Mouse (Mus musculus): ENCODE measurements around the gene Msh2. TPM values are rescaled to one million over a fixed set of nuclear protein-coding genes. Genes with fewer than 3 reads are reported as not detected.

Gene Msh2
- polyA plus RNA-seq, 1 experiment from 2014 or later = 19.8 TPM

DNA sequence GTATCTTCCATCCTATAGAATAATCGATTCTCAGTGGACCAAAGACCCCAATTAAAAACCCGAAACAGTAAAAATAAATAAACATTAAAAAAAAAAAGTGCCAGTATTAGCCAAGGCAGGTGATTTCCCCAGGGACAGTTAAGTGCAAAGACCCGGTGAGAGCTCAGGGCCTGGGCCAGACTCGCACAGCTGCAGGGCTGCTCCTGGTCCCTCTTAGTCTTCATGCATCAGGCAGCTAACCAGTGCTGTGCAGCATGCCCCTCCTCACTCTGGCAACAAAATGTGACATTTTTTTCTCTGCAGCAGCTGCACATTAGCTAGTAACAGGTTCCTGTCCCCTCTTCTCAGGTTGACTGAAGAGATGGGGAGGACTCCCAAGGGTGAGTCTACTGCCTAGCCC, 59.8 kb downstream of the Msh2 start:
- TF ChIP-seq EP300 (IDR thresholded peaks at IDR 0.05) (no peak), CTCF (IDR thresholded peaks at IDR 0.05) (no peak)
- no peak overlapping the region for H3K4me2 ChIP-seq (replicated peaks; ENCODE audit: low read depth, low read length)
- H3K4me3 ChIP-seq (ENCODE audit: low read depth, low read length) = no peak overlapping the region
- no peak overlapping the region for H3K27ac ChIP-seq (ENCODE audit: low read length)
- ATAC-seq (no peak), DNase-seq (ENCODE audit: low spot score) (no peak)
- H3K36me3 ChIP-seq (ENCODE audit: insufficient read depth, low read length) = no peaks in the 10 kb centered on the region
- 84% methylated on average over 4 of the region's 4 CpGs for WGBS
- H3K4me1 ChIP-seq (ENCODE audit: insufficient read depth, low read depth, low read length) = no peaks in the 10 kb centered on the region
- H3K27me3 ChIP-seq (replicated peaks; ENCODE audit: insufficient read depth, low read length) = no peaks in the 10 kb centered on the region
- H3K9me3 ChIP-seq (ENCODE audit: low read length) = no peaks in the 10 kb centered on the region
- no peak overlapping the region for H3K9ac ChIP-seq (replicated peaks; ENCODE audit: low read depth)

GRCm38 (mm10) chr17:87734471-87734870, 62.3 kb downstream of the Msh2 start:
- no peak overlapping the region for H3K27ac ChIP-seq (ENCODE audit: low read length)
- H3K27me3 ChIP-seq (replicated peaks; ENCODE audit: insufficient read depth, low read length) = no peaks in the 10 kb centered on the region
- no peak overlapping the region for H3K4me2 ChIP-seq (replicated peaks; ENCODE audit: low read depth, low read length)
- 81% methylated on average over 8 of the region's 8 CpGs for WGBS
- no peak overlapping the region for H3K4me3 ChIP-seq (ENCODE audit: low read depth, low read length)
- H3K9me3 ChIP-seq (ENCODE audit: low read length) = no peaks in the 10 kb centered on the region
- H3K4me1 ChIP-seq (ENCODE audit: insufficient read depth, low read depth, low read length) = no peaks in the 10 kb centered on the region
- H3K9ac ChIP-seq (replicated peaks; ENCODE audit: low read depth) = no peak overlapping the region
- TF ChIP-seq EP300 (IDR thresholded peaks at IDR 0.05) = no peak
- no peak for TF ChIP-seq CTCF (IDR thresholded peaks at IDR 0.05)
- DNase-seq (ENCODE audit: low spot score) (no peak), ATAC-seq (no peak)
- no peaks in the 10 kb centered on the region for H3K36me3 ChIP-seq (ENCODE audit: insufficient read depth, low read length)

DNA sequence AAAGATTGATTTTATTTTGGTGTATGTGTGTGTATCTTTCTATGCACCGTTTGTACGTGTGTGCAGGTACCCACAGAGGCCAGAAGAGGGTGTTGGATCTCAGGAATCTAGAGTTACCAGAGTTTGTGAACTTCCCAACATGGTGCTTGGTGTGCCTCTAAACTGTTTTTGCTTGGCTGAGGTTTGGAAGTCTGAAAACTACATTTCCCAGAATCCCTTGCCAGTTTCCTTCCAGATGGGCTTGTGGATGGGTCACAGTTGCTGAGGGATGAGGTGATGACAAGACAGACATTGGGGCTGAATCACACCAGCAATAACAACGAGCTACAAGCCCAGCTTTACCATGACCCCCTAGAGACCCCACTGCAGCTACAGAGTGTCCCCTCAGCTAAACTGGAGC, 65.0 kb downstream of the Msh2 start:
- Histone ChIP-seq H3K4me2 (replicated peaks; ENCODE audit: low read depth, low read length) (no peak overlapping the region), H3K4me3 (ENCODE audit: low read depth, low read length) (no peak overlapping the region), H3K27me3 (replicated peaks; ENCODE audit: insufficient read depth, low read length) (no peaks in the 10 kb centered on the region), H3K4me1 (ENCODE audit: insufficient read depth, low read depth, low read length) (no peaks in the 10 kb centered on the region), H3K27ac (ENCODE audit: low read length) (no peak overlapping the region), H3K9ac (replicated peaks; ENCODE audit: low read depth) (no peak overlapping the region), H3K9me3 (ENCODE audit: low read length) (no peaks in the 10 kb centered on the region), H3K36me3 (ENCODE audit: insufficient read depth, low read length) (no peaks in the 10 kb centered on the region)
- no peak for DNase-seq (ENCODE audit: low spot score)
- TF ChIP-seq CTCF (IDR thresholded peaks at IDR 0.05) = no peak
- no peak for TF ChIP-seq EP300 (IDR thresholded peaks at IDR 0.05)
- no peak for ATAC-seq
- WGBS = 67% methylated on average over 3 of the region's 3 CpGs

DNA sequence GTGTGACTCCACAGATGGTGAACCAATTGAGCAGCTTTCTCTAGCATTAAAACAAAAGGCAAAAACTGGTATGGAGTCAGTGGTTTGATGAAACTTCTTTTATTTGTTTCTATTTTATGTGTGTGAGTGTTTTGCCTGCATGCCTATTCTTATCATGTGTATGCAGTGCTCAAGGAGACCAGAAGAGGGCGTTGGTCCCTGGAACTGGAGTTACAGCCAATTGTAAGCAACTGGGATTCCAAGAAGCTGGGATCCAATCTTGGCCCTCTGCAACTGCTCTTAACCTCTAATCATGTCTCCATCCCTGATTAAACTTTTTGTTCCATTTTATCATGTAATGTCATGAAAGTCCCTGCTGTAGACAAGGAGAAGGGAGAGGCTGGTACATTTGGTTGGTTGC, 67.7 kb downstream of the Msh2 start:
- ATAC-seq = no peak
- H3K9me3 ChIP-seq (ENCODE audit: low read length) = no peaks in the 10 kb centered on the region
- DNase-seq (ENCODE audit: low spot score) = no peak
- no peak overlapping the region for H3K9ac ChIP-seq (replicated peaks; ENCODE audit: low read depth)
- WGBS = 29% methylated on average over 1 of the region's 1 CpGs
- no peak overlapping the region for H3K4me3 ChIP-seq (ENCODE audit: low read depth, low read length)
- no peak overlapping the region for H3K4me2 ChIP-seq (replicated peaks; ENCODE audit: low read depth, low read length)
- H3K27ac ChIP-seq (ENCODE audit: low read length) = no peak overlapping the region
- H3K27me3 ChIP-seq (replicated peaks; ENCODE audit: insufficient read depth, low read length) = peaks cover 7% of the 10 kb centered on the region; the same call in 1 of the 2 replicates
- H3K4me1 ChIP-seq (ENCODE audit: insufficient read depth, low read depth, low read length) = no peaks in the 10 kb centered on the region
- TF ChIP-seq EP300 (IDR thresholded peaks at IDR 0.05) (no peak), CTCF (IDR thresholded peaks at IDR 0.05) (0 out of 2 replicates have a peak, but pooled peaks have one; percentile 5)
- H3K36me3 ChIP-seq (ENCODE audit: insufficient read depth, low read length) = no peaks in the 10 kb centered on the region

DNA sequence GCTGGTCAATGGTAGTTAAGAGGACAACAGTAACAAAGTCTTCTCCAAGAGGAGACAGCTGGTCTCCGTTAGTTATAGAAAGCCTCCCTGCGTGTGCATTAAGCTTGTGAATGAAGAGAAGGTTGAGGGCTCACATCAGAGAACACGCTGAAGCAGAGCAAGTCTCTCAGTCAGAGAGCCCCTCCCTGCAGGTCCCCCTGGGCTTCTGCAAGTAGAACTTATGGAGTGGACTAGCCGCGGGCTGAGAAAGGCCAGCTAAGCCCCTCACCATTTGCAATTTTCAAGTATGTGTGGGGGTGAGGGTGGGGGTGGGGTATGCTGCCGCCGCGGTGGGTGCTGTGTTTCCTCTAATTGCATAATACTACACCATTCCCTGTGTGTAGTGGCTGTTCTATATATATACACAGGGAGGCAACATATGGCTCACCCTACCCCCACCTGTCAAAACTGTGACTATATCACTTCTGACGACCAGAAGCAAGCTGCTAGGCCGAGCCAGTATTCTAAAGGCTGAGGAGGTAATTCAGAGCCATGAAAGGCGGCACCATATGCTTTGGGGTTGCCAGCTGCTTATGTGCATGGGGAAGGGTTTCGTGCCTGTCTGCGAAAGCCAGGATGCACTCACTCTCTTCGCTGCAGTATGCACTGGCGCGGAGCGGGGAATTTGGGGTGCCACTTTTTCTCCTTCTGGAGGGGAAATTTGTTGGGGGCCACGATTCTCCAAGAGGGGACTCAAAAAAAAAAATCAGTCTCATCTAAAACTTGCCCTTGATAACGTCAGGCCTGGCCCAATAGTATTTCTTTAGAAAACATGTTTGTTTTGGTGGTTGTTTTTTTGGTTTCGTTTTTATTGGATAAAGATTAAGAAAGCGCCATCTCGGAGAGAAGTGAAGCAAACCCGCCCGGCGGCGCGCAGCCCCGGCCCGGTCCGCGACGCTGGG, 73.1 kb downstream of the Msh2 start:
- H3K9me3 ChIP-seq (ENCODE audit: low read length) = no peaks in the 10 kb centered on the region
- H3K9ac ChIP-seq (replicated peaks; ENCODE audit: low read depth) = no peak overlapping the region
- ATAC-seq = no peak
- H3K27ac ChIP-seq (ENCODE audit: low read length) = no peak overlapping the region
- peaks cover 31% of the 10 kb centered on the region for H3K27me3 ChIP-seq (replicated peaks; ENCODE audit: insufficient read depth, low read length)
- H3K36me3 ChIP-seq (ENCODE audit: insufficient read depth, low read length) = no peaks in the 10 kb centered on the region
- H3K4me2 ChIP-seq (replicated peaks; ENCODE audit: low read depth, low read length) = peak overlapping the region; percentile 99
- H3K4me1 ChIP-seq (ENCODE audit: insufficient read depth, low read depth, low read length) = peaks cover 4% of the 10 kb centered on the region
- 10% methylated on average over 32 of the region's 32 CpGs for WGBS
- H3K4me3 ChIP-seq (ENCODE audit: low read depth, low read length) = peak overlapping the region; percentile 58
- no peak for DNase-seq (ENCODE audit: low spot score)
- TF ChIP-seq CTCF (IDR thresholded peaks at IDR 0.05) (no peak), EP300 (IDR thresholded peaks at IDR 0.05) (no peak)

DNA sequence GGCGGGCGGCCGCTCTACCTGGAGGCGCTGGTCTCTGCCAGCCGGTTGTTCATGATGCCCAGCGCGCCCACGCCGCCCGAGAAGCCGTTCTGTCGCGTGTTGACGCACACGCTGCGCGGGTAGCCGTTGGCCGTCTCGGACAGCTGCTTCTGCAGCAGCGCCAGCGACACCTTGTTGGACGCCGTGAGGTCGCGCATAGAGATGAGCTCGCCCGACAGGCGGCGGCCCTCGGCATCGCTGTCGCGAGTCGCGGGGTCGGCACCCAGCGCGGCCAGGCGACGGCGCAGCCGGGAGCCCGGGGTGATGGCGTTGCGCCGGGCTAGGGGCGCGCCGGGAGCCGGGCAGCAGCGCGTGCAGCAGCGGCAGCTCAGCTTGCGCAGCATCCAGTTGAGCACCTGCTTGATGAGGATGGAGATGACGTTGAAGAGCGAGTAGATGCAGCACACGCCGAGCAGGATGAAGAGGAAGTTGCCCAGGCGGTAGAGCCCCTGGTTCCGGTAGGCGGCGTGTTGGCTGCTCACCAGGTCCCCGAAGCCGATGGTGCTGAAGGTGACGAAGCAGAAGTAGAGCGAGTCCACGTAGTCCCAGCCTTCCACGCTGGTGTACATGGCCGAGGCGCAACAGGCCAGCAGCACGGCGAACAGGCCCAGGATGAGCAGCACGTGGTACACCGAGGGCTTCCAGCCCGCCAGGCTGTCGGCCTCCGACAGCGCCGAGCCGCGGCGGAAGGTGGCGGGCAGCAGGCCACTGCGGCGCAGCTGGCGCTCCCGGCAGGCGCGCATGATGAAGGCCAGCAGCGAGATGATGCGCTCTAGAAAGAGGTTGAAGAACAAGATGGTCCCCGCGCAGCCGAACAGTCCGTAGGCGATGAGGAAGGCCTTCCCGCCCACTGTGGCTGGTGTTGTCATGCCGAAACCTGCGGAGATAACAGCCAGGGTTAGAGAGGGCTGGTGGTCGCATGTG, 74.1 kb downstream of the Msh2 start:
- Histone ChIP-seq H3K4me3 (ENCODE audit: low read depth, low read length) (peak overlapping the region; percentile 58), H3K9ac (replicated peaks; ENCODE audit: low read depth) (no peak overlapping the region), H3K27me3 (replicated peaks; ENCODE audit: insufficient read depth, low read length) (peaks cover 31% of the 10 kb centered on the region), H3K4me2 (replicated peaks; ENCODE audit: low read depth, low read length) (peak overlapping the region; percentile 99), H3K9me3 (ENCODE audit: low read length) (no peaks in the 10 kb centered on the region), H3K27ac (ENCODE audit: low read length) (no peak overlapping the region), H3K36me3 (ENCODE audit: insufficient read depth, low read length) (no peaks in the 10 kb centered on the region), H3K4me1 (ENCODE audit: insufficient read depth, low read depth, low read length) (peaks cover 4% of the 10 kb centered on the region)
- DNase-seq (ENCODE audit: low spot score) = peak; percentile 35
- 4% methylated on average over 100 of the region's 101 CpGs for WGBS
- ATAC-seq = peak; percentile 52
- TF ChIP-seq CTCF (IDR thresholded peaks at IDR 0.05) = 0 out of 2 replicates have a peak, but pooled peaks have one; percentile 10
- no peak for TF ChIP-seq EP300 (IDR thresholded peaks at IDR 0.05)

Measured in lung, postnatal 0 days (tissue).